Mouse (Mus musculus) megakaryocyte, embryonic 14.5 days (primary cell): ENCODE data around the gene Atg10.

ENCODE experiments used
- FLI1 ChIP-seq: IDR thresholded peaks from 2 replicates; pipeline ENCODE4 v1.6.1; 2012; ENCODE audit warnings: low read length, inconsistent platforms, mixed read lengths
- GATA1 ChIP-seq: IDR thresholded peaks from 3 replicates; pipeline ENCODE4 v1.6.1; 2012; ENCODE audit warnings: mixed read lengths, low read length, inconsistent platforms, borderline replicate concordance

- TF ChIP-seq GATA1 (no peak), FLI1 (no peak)
Measured at GRCm38 (mm10) chr13:91094851-91095250, 128.9 kb downstream of the Atg10 start.
